Mouse (Mus musculus): ENCODE data around the gene Zfyve9. TPM values are rescaled to one million over a fixed set of nuclear protein-coding genes. Genes with fewer than 3 reads are reported as not detected.

Gene Zfyve9
- 4.6 and 6.3 TPM in 2 replicates for polyA plus RNA-seq (2012; rRNA removed)

GRCm38 (mm10) chr4:108780057-108780863 is at the start of gene Zfyve9:
TSS of gene Zfyve9 (minus strand) at chr4:108780798.

GRCm38 (mm10) chr4:108719349-108719748 is 61.2 kb downstream of the Zfyve9 start, which contains the start of gene 3110021N24Rik:
TSS of gene 3110021N24Rik (plus strand) at chr4:108719649.

GRCm38 (mm10) chr4:108619587-108620341 is 160.8 kb downstream of the Zfyve9 start, which contains the start of gene Cc2d1b:
TSS of gene Cc2d1b (plus strand) at chr4:108619940.

Other genes starting within 250 kb of the Zfyve9 start
- gene Prpf38a, start 201.5 kb downstream of the Zfyve9 start, polyA plus RNA-seq (2012; rRNA removed) = 3.0 and 3.6 TPM in 2 replicates
- gene Orc1, start 201.4 kb downstream of the Zfyve9 start, polyA plus RNA-seq (2012; rRNA removed) = 1.00 and 1.6 TPM in 2 replicates
- gene Cc2d1b, start 160.9 kb downstream of the Zfyve9 start, polyA plus RNA-seq (2012; rRNA removed) = 36.7 and 43.7 TPM in 2 replicates
- gene 3110021N24Rik, start 61.1 kb downstream of the Zfyve9 start, polyA plus RNA-seq (2012; rRNA removed) = 0.18 and 0.29 TPM in 2 replicates
- gene Btf3l4, start 52.8 kb upstream of the Zfyve9 start, polyA plus RNA-seq (2012; rRNA removed) = 12.0 and 12.9 TPM in 2 replicates
- 7.2 and 9.5 TPM in 2 replicates for gene Txndc12, start 53.8 kb upstream of the Zfyve9 start, polyA plus RNA-seq (2012; rRNA removed)
- gene Kti12, start 67.0 kb upstream of the Zfyve9 start, polyA plus RNA-seq (2012; rRNA removed) = 59.1 and 64.7 TPM in 2 replicates
- gene A730015C16Rik, start 67.8 kb upstream of the Zfyve9 start, polyA plus RNA-seq (2012; rRNA removed) = 0.29 TPM in 1 of 2 replicates, not detected in the other
- gene Rab3b, start 98.3 kb upstream of the Zfyve9 start, polyA plus RNA-seq (2012; rRNA removed) = 3.2 and 6.8 TPM in 2 replicates
- gene Nrd1, start 219.9 kb upstream of the Zfyve9 start, polyA plus RNA-seq (2012; rRNA removed) = 18.9 and 23.1 TPM in 2 replicates

All from ovary, adult 2 months (tissue).